Mouse (Mus musculus): ENCODE results near the gene Gm21822. TPM values are rescaled to one million over a fixed set of nuclear protein-coding genes. Genes with fewer than 3 reads are reported as not detected.

Gm21822 gene
- not detected for total RNA-seq (2023)

GRCm38 (mm10) chrY:18654182-18654581, at the start of gene Gm21822:
Gene Gm21822, plus strand, starts transcription at chrY:18654482.

Data from CD4-positive naive resting alpha-beta T cell, adult 76 days (primary cell).